Mouse (Mus musculus): ENCODE data around the gene Stk33. TPM values are rescaled to one million over a fixed set of nuclear protein-coding genes. Genes with fewer than 3 reads are reported as not detected.

The Stk33 gene
- polyA plus RNA-seq, 1 experiment from 2014 or later = 0.46 TPM

DNA sequence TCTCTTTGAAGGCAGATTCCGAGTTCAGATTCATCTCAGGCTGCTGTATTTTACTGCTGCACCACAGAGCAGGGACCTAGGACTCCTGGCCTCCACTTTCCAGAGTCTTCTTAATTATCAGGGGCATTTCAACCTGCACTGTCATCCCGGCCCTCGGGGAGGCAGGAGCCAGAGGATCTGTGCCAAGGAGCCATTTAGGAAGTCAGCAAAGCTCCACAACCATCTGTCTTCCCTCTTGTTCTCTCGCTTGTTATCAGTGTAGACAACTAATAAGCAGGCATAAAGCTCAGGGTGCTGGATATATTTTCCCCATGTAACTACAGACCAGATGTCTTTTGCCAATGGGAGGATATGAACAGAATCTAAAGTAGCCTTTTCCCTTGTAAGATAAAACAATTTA lies 112.1 kb downstream of the Stk33 start:
- TF ChIP-seq CTCF (IDR thresholded peaks at IDR 0.05; ENCODE audit: low read depth) = no peak
- no peak for ATAC-seq

GRCm38 (mm10) chr7:109325731-109326130 lies 113.2 kb downstream of the Stk33 start:
- 88% methylated on average over 3 of the region's 3 CpGs for WGBS
- Histone ChIP-seq H3K9me3 (ENCODE audit: control insufficient read depth) (no peaks in the 10 kb centered on the region), H3K27me3 (replicated peaks; ENCODE audit: control insufficient read depth, insufficient read depth, low read length) (no peaks in the 10 kb centered on the region), H3K4me1 (replicated peaks; ENCODE audit: control insufficient read depth, insufficient read depth, low read length) (no peaks in the 10 kb centered on the region), H3K27ac (ENCODE audit: low read depth, low read length) (no peak overlapping the region), H3K4me3 (ENCODE audit: low read depth, low read length) (no peak overlapping the region), H3K9ac (ENCODE audit: low read depth, low read length) (no peak overlapping the region), H3K36me3 (ENCODE audit: control insufficient read depth, insufficient read depth) (no peaks in the 10 kb centered on the region), H3K4me2 (replicated peaks; ENCODE audit: low read depth) (no peak overlapping the region)
- no peak for ATAC-seq
- TF ChIP-seq CTCF (IDR thresholded peaks at IDR 0.05; ENCODE audit: low read depth) = no peak

More for the DNA sequence above, 112.1 kb downstream of the Stk33 start:
- H3K36me3 ChIP-seq (ENCODE audit: control insufficient read depth, insufficient read depth) = no peaks in the 10 kb centered on the region
- H3K9ac ChIP-seq (ENCODE audit: low read depth, low read length) = no peak overlapping the region
- H3K9me3 ChIP-seq (ENCODE audit: control insufficient read depth) = no peaks in the 10 kb centered on the region
- no peak overlapping the region for H3K27ac ChIP-seq (ENCODE audit: low read depth, low read length)
- 63% methylated on average over 4 of the region's 4 CpGs for WGBS
- no peaks in the 10 kb centered on the region for H3K27me3 ChIP-seq (replicated peaks; ENCODE audit: control insufficient read depth, insufficient read depth, low read length)
- H3K4me2 ChIP-seq (replicated peaks; ENCODE audit: low read depth) = no peak overlapping the region
- no peaks in the 10 kb centered on the region for H3K4me1 ChIP-seq (replicated peaks; ENCODE audit: control insufficient read depth, insufficient read depth, low read length)
- no peak overlapping the region for H3K4me3 ChIP-seq (ENCODE audit: low read depth, low read length)

DNA sequence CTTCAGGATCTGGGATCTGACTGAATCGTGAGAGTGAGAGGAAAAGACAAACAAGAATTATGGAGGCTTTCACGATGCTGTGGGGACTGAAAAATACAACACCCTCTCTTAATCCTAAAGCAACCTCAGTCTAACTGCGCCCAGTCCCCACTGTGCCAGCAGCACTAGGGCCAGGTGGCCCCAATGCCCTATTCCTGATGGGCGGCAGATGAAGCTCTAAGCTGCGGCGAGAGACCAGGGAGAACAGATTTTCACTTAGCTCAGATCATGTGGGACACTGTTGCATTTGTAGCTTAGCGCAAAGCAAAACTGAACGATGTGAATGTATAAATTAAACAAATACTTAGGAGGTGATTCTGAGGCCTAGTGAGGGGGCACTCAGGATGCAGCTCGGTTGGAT lies 113.7 kb downstream of the Stk33 start:
- no peaks in the 10 kb centered on the region for H3K9me3 ChIP-seq (ENCODE audit: control insufficient read depth)
- H3K9ac ChIP-seq (ENCODE audit: low read depth, low read length) = no peak overlapping the region
- H3K4me1 ChIP-seq (replicated peaks; ENCODE audit: control insufficient read depth, insufficient read depth, low read length) = no peaks in the 10 kb centered on the region
- TF ChIP-seq CTCF (IDR thresholded peaks at IDR 0.05; ENCODE audit: low read depth) = no peak
- H3K4me2 ChIP-seq (replicated peaks; ENCODE audit: low read depth) = no peak overlapping the region
- no peak overlapping the region for H3K4me3 ChIP-seq (ENCODE audit: low read depth, low read length)
- WGBS = 57% methylated on average over 9 of the region's 9 CpGs
- no peaks in the 10 kb centered on the region for H3K36me3 ChIP-seq (ENCODE audit: control insufficient read depth, insufficient read depth)
- H3K27ac ChIP-seq (ENCODE audit: low read depth, low read length) = no peak overlapping the region
- no peaks in the 10 kb centered on the region for H3K27me3 ChIP-seq (replicated peaks; ENCODE audit: control insufficient read depth, insufficient read depth, low read length)
- ATAC-seq = no peak

- 95% methylated on average over 2 of the region's 2 CpGs for WGBS
- H3K4me2 ChIP-seq (replicated peaks; ENCODE audit: low read depth) = no peak overlapping the region
- no peak for ATAC-seq
Measured at GRCm38 (mm10) chr7:109309506-109309905, 129.4 kb downstream of the Stk33 start.

DNA sequence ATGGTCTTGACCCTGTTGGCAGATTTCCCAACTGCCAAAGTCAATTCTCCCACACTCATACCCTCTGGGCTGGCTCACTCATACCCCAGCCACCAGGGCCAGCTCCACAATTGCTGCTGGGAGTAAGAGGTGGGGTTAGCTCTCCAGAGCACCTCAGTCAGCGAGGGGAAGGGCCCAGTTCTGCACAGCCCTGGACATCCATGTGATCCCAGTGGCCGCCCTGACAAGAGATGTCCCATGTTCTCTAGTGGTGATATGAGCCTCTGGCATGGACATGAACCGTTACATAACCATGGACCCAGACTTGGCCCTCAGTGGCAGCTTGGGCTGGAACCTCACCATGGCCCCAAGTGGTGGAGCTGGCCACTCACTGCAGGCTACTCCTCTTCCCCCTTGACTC lies 143.1 kb downstream of the Stk33 start:
- no peak for ATAC-seq
- H3K4me1 ChIP-seq (replicated peaks; ENCODE audit: control insufficient read depth, insufficient read depth, low read length) = no peaks in the 10 kb centered on the region
- H3K27ac ChIP-seq (ENCODE audit: low read depth, low read length) = no peak overlapping the region
- WGBS = 85% methylated on average over 3 of the region's 3 CpGs
- H3K27me3 ChIP-seq (replicated peaks; ENCODE audit: control insufficient read depth, insufficient read depth, low read length) = 0 out of 2 replicates have a peak, but pooled peaks cover 3% of the 10 kb centered on the region
- H3K36me3 ChIP-seq (ENCODE audit: control insufficient read depth, insufficient read depth) = no peaks in the 10 kb centered on the region
- no peak overlapping the region for H3K4me3 ChIP-seq (ENCODE audit: low read depth, low read length)
- no peak overlapping the region for H3K4me2 ChIP-seq (replicated peaks; ENCODE audit: low read depth)
- no peaks in the 10 kb centered on the region for H3K9me3 ChIP-seq (ENCODE audit: control insufficient read depth)
- TF ChIP-seq CTCF (IDR thresholded peaks at IDR 0.05; ENCODE audit: low read depth) = no peak
- H3K9ac ChIP-seq (ENCODE audit: low read depth, low read length) = no peak overlapping the region

More at GRCm38 (mm10) chr7:109309506-109309905, 129.4 kb downstream of the Stk33 start:
- no peaks in the 10 kb centered on the region for H3K4me1 ChIP-seq (replicated peaks; ENCODE audit: control insufficient read depth, insufficient read depth, low read length)
- no peak for TF ChIP-seq CTCF (IDR thresholded peaks at IDR 0.05; ENCODE audit: low read depth)
- H3K9ac ChIP-seq (ENCODE audit: low read depth, low read length) = no peak overlapping the region
- H3K4me3 ChIP-seq (ENCODE audit: low read depth, low read length) = no peak overlapping the region
- no peak overlapping the region for H3K27ac ChIP-seq (ENCODE audit: low read depth, low read length)
- H3K9me3 ChIP-seq (ENCODE audit: control insufficient read depth) = no peaks in the 10 kb centered on the region
- H3K27me3 ChIP-seq (replicated peaks; ENCODE audit: control insufficient read depth, insufficient read depth, low read length) = no peaks in the 10 kb centered on the region
- no peaks in the 10 kb centered on the region for H3K36me3 ChIP-seq (ENCODE audit: control insufficient read depth, insufficient read depth)

- ATAC-seq = no peak
- Histone ChIP-seq H3K4me3 (ENCODE audit: low read depth, low read length) (no peak overlapping the region), H3K27ac (ENCODE audit: low read depth, low read length) (no peak overlapping the region), H3K4me2 (replicated peaks; ENCODE audit: low read depth) (no peak overlapping the region), H3K36me3 (ENCODE audit: control insufficient read depth, insufficient read depth) (no peaks in the 10 kb centered on the region), H3K27me3 (replicated peaks; ENCODE audit: control insufficient read depth, insufficient read depth, low read length) (0 out of 2 replicates have a peak, but pooled peaks cover 3% of the 10 kb centered on the region), H3K9ac (ENCODE audit: low read depth, low read length) (no peak overlapping the region), H3K9me3 (ENCODE audit: control insufficient read depth) (no peaks in the 10 kb centered on the region), H3K4me1 (replicated peaks; ENCODE audit: control insufficient read depth, insufficient read depth, low read length) (no peaks in the 10 kb centered on the region)
- WGBS = 82% methylated on average over 5 of the region's 5 CpGs
- TF ChIP-seq CTCF (IDR thresholded peaks at IDR 0.05; ENCODE audit: low read depth) = no peak
Measured at GRCm38 (mm10) chr7:109295351-109295750, 143.5 kb downstream of the Stk33 start.

GRCm38 (mm10) chr7:109290501-109290900 lies 148.4 kb downstream of the Stk33 start:
- WGBS = 51% methylated on average over 2 of the region's 2 CpGs
- H3K4me1 ChIP-seq (replicated peaks; ENCODE audit: control insufficient read depth, insufficient read depth, low read length) = no peaks in the 10 kb centered on the region
- H3K9me3 ChIP-seq (ENCODE audit: control insufficient read depth) = no peaks in the 10 kb centered on the region
- H3K4me3 ChIP-seq (ENCODE audit: low read depth, low read length) = no peak overlapping the region
- no peak overlapping the region for H3K4me2 ChIP-seq (replicated peaks; ENCODE audit: low read depth)
- TF ChIP-seq CTCF (IDR thresholded peaks at IDR 0.05; ENCODE audit: low read depth) = peak; percentile 56
- ATAC-seq = no peak
- 0 out of 2 replicates have a peak, but pooled peaks cover 3% of the 10 kb centered on the region for H3K27me3 ChIP-seq (replicated peaks; ENCODE audit: control insufficient read depth, insufficient read depth, low read length)
- no peak overlapping the region for H3K9ac ChIP-seq (ENCODE audit: low read depth, low read length)
- H3K27ac ChIP-seq (ENCODE audit: low read depth, low read length) = no peak overlapping the region
- H3K36me3 ChIP-seq (ENCODE audit: control insufficient read depth, insufficient read depth) = no peaks in the 10 kb centered on the region
